Mouse (Mus musculus) cerebellum, adult 9-11 months (tissue): ENCODE measurements at regions not wholly inside any gene's neighbourhood (a gene's known extent, or its start where the extent isn't known, plus 50 kb on each side); places are given as distances from the start of the nearest gene placed in this dataset.
A peak's percentile ranks its signal among the peaks of the same experiment; 100 is the strongest.

Experiments used
- DNase-seq: peaks from one replicate; pipeline ENCODE4 v3.0.0; 2022

GRCm38 (mm10) chr14:25239335-25239960 lies 219.5 kb upstream of the Zmiz1 start:
- DNase-seq, result no peak

- no peak for DNase-seq
Observed at GRCm38 (mm10) chr14:25242753-25243152, 216.2 kb upstream of the Zmiz1 start.

DNA sequence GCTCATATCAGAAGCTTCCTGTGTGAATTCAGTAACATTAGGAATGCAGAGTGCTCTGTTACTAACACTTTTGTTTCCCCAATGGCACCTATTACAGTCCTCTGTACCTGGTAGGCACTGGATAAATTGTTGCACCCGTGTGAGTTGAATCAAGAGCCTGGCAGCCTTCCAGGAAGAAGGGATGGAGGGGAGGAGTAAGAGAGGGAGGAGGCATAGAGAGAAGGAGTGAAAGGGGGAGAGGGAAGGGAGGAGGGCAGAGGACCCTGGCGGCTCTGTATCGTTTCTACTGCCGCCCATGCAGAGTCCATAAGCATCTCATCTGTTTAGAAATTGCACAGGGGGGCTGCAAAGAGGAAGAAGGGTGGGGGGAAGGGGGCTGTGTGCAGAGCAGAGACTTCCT lies 215.7 kb upstream of the Zmiz1 start:
- DNase-seq, result no peak

DNA sequence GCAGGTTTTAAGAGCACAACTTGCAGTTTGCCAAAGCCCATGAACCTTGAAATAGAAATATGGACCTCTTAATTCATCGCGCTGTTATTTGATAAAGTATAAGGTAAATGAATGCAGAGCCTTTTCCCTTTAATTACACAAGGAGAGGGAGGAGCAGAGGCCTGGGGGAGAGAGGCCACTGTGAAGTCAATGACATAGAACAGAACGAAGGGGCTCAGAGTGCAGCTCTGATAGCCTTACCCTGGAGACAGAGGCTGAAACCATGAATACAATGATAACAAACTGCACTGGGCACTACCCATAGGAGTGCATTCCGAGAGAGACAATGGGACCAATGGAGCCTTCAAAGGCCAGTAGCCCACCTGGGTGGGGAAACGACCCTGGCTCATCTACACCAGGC lies 215.3 kb upstream of the Zmiz1 start:
- DNase-seq, result no peak

DNA sequence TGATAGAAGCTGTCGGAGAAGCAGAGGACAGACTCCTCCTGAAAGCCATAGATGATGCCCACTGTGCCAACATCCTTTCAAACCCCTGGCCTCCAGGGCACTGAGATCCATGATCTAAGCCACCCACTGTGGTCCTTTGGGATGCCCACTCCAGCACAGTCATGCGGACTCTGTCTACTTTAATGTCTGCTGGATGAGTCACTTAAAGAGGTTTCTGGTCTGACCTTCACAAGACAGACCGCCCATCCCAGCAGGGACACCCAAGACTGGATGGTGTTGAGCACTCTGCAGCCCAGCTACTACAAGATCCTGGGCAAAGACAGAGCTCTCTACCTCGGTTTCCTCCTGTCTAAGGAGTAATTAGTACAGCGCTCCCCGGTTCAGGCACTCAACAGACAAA lies 214.1 kb upstream of the Zmiz1 start:
- DNase-seq, result no peak

- no peak for DNase-seq
Observed at GRCm38 (mm10) chr14:25245691-25246090, 213.3 kb upstream of the Zmiz1 start.

DNA sequence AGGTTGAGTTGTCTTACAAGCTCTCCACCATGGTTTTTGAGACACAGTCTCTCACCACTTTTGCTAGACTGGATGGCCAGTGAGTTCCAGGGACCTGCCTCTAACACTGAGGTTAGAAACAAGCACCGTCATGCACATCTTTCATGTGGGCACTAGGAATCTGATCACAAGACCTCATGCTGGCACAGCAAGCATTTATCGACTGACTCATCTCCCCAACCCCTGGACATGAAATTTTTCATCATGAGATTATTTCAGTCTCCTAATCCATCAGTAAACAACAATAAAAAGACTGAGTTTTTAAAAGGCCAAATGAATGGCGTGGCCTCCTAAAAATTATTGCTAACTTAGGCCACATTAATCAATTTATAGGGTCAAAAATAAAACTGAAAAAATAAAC lies 210.0 kb upstream of the Zmiz1 start:
- no peak for DNase-seq

GRCm38 (mm10) chr14:25253016-25253850 lies 205.8 kb upstream of the Zmiz1 start:
- no peak for DNase-seq

- no peak for DNase-seq
Observed at GRCm38 (mm10) chr14:25263121-25263520, 195.9 kb upstream of the Zmiz1 start.

DNA sequence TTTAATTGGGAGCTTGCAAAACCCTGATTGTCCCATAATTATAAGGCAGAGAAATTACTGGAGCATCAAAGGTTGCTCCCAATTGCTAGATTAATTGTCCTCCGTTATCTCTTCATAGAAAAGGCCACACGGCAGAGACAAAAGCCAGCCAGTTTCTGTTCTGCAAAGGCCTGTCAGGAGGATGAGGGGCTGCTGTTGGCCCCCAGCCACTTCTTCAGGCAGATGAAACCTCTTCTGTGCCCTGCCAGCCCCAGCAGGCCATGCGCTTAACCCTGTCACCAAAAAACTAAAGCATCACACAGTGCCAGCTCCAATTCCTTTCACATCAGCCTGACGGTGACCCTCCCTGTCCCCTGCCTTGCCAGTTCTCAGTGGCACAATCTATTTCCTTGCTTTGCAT lies 192.1 kb upstream of the Zmiz1 start:
- DNase-seq, result no peak

GRCm38 (mm10) chr14:25268090-25268631 lies 190.8 kb upstream of the Zmiz1 start:
- no peak for DNase-seq

DNA sequence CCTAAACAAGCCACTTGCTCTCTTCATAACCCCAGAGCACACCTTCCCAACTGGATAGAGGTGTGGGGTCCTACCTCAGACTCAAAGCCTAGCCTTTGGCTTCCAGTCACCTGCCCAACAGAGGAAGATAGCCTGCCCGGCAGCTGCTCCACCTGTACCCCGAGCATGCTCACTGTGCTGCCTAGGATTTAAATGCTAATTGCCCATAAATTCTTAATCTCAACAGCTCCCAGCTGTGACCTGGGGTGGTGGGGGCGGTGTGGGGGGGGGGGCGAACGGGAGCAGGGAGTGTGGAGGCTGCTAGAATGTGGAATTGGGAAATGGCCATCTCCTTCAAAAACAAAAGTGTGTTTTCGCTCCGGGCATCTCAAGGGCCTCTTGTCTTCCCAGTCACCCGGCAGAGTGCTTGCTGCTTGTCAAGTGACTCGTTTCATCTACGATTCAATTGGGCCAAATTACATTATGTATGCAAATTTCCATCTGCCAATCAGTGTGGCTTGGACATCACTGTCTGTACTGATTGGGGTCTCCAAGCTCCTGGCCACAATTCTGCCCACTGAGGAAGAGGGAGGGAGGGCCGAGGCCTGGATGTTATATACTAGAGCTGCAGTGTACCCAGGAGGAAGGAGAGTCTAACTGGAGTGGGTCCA lies 188.6 kb upstream of the Zmiz1 start:
- DNase-seq, result no peak

- DNase-seq, result no peak
Observed at GRCm38 (mm10) chr14:25272366-25273156, 186.4 kb upstream of the Zmiz1 start.

DNA sequence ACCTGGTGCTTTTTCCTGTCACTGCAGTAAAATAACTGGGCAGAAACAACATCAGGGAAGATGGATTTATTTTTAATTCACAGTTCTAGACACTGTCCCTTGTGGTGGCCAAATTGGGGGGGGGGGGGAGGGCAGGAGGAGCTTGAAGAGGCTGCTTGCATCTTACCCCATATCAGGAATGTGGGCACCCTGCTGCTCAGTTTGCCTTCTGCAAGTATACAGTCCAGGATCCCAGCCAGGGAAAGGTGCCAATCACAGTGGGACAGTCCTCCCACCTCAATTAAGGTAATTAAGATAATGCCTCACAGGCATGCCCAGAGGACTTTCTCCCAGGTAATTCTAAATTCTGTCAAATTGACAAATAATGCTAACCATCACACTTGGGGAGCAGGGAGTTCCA lies 179.2 kb upstream of the Zmiz1 start:
- DNase-seq, result peak; percentile 63

DNA sequence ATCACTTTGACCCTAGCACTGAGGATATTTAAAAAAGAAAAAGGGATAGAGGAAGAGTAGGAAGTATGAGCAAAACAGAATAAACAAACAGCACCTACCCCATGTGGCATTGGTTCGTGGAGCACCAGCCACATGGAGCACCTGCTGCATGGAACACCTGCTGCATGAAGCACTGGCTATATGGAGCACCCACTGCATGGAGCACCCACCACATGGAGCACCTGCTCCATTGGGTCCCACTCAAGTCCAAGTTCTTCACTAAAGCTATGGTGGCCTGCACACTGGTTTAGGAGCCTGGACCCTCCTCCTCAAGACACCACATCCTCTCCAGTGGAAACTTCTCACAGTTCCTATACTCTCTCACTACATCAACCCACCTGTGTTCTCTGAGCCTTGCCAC lies 166.4 kb upstream of the Zmiz1 start:
- DNase-seq, result no peak

- DNase-seq, result no peak
Observed at GRCm38 (mm10) chr14:25294226-25294625, 164.8 kb upstream of the Zmiz1 start.

GRCm38 (mm10) chr14:25295688-25296350 lies 163.2 kb upstream of the Zmiz1 start:
- no peak for DNase-seq

DNA sequence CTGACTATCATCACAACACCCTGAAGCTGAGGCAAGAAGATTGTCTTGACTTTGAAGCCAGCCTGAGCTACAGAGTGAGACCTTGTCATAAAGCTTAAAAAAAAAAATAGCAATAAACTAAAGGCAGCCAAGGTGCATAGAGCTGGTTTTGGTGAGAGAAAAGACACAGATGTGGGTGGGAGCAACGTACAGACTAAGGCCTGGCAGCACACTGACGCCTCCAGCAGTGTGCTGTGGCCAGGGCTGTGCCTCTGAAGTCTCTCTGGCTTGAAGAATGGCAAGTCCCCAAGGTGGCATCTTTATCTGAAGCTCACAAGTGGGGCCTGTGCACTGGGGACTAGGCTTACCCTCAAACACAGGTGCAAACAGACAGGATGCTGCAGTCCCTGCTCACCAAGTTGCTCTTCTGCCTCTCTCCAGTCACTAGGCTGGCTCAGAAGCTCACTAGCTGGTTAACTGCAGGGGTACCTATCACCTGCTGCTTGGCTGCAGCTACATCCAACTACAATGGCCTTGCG lies 159.3 kb upstream of the Zmiz1 start:
- DNase-seq, result no peak

GRCm38 (mm10) chr14:25301336-25302031 lies 157.5 kb upstream of the Zmiz1 start:
- DNase-seq, result peak; percentile 4

DNA sequence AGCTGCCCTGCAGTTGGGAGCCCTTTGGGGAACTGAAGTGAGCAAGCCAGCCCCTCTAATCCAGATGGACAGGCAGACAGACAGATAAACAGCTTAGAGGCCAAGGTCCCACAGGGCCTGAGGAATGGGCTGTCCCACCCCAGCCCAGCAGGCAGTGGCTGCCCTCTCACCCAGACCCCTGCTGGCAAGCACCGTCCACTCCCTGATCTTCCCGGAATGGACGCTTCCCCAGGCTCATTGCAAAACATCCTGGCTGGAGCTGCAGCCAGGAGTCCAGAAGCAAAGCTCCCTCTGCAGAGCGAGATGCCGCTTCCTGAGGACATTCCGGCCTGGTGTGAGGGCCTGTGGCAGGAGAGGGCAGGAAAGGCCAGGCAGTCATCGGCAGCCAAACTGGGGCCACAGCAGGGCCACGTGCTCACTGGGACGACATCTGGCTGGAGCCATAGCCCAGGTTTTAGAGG lies 154.6 kb upstream of the Zmiz1 start:
- DNase-seq, result peak; percentile 43

- peak; percentile 2 for DNase-seq
Observed at GRCm38 (mm10) chr14:25306166-25306565, 152.8 kb upstream of the Zmiz1 start.
